Mouse (Mus musculus) left cerebral cortex, postnatal 25 days (tissue): ENCODE measurements around the gene Aoc3. TPM values are rescaled to one million over a fixed set of nuclear protein-coding genes. Genes with fewer than 3 reads are reported as not detected.
"Not testable (repeated sequence)": the region's sequence is repeated elsewhere in the genome, so short reads cannot be mapped to it uniquely, and the experiment has no call there.

ENCODE experiments used
- DNase-seq, 2 experiments: peaks; one replicate each; pipeline ENCODE4 v3.0.0; 2022; ENCODE audit warnings: low spot score in 2 of 2, mixed read lengths in 1 of 2
- intact Hi-C: fragments of 180-260 bp; cut with DNase I; formaldehyde crosslinking; loops from one replicate; pipeline ENCODE4 v1.15.1; 2025
- total RNA-seq, 2 experiments: library from RNA; stranded (reverse); gene quantifications; 2 replicates each; pipeline ENCODE4 v1.2.3; 2021

Gene Aoc3
- total RNA-seq, 2 experiments from 2014 or later = 0.69 to 0.73 TPM

- intact Hi-C loops = not testable (repeated sequence)
Observed at GRCm38 (mm10) chr11:101325201-101325600, 5.2 kb upstream of the Aoc3 start.

GRCm38 (mm10) chr11:101326147-101326546 is 4.3 kb upstream of the Aoc3 start:
- intact Hi-C loops = no loop called here
- no peak for DNase-seq

More at GRCm38 (mm10) chr11:101325201-101325600, 5.2 kb upstream of the Aoc3 start:
- DNase-seq = not testable (repeated sequence)

DNA sequence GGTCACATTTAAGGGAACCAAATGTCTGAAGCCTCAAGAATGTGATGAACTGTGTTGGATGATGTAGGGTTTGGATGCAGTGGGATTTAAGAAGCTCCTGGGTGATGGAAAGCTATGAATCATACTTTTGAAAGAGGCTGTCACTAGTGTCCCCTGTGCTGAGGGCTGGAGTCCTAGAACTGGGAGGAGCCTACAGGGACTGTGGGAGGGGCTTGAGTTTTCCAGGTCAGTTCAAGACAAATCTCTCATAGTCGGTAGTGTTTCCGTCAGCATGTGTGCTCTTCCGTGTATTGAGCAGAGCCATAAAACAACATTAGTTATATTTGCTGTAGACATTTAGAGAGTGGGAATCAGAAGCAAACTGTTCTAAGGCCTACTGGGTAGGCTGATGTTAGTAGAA is 3.1 kb upstream of the Aoc3 start:
- intact Hi-C loops = no loop called here
- no peak for DNase-seq

DNA sequence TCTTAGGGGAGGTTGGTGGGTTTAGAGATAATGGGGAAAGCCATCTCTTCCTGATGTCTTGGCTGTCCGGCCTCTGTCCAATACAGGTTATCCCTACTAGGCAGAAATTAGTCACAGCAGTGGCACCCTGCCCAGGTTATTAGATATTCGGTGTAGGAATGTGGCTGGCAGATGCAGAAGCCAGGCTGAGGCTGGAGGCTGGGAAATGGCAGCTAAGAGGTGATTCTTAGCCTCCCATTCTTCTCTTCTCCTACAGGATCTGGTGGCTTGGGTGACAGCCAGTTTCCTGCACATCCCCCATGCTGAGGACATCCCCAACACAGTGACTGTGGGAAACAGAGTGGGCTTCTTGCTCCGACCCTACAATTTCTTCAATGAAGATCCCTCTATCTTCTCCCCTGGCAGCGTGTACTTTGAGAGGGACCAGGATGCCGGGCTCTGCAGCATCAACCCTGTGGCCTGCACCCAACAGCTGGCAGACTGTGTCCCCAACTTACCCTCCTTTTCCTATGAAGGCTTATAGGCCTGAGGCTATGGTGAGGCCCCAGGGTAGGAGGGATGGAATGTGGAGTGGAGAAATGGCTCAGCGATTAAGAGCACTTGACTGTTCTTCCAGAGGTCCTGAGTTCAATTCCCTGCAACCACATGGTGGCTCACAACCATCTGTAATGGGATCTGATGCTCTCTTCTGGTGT is 1.3 kb upstream of the Aoc3 start:
- intact Hi-C loops = no loop called here

DNA sequence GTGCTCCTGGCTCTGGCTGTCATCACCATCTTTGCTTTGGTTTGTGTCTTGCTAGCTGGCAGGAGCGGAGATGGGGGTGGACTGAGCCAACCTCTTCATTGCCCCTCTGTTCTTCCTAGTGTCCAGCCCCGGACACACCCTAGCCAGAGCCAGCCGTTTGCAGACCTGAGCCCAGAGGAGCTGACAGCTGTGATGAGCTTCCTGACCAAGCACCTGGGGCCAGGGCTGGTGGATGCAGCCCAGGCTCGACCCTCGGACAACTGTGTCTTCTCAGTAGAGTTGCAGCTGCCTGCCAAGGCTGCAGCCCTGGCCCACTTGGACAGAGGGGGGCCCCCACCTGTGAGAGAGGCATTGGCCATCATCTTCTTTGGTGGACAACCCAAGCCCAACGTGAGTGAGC is 556 bp downstream of the Aoc3 start:
- intact Hi-C loops, DNase-seq: not testable (repeated sequence)

More for the DNA sequence above, 1.3 kb upstream of the Aoc3 start:
- peak; percentile 20 to 62 for DNase-seq

DNA sequence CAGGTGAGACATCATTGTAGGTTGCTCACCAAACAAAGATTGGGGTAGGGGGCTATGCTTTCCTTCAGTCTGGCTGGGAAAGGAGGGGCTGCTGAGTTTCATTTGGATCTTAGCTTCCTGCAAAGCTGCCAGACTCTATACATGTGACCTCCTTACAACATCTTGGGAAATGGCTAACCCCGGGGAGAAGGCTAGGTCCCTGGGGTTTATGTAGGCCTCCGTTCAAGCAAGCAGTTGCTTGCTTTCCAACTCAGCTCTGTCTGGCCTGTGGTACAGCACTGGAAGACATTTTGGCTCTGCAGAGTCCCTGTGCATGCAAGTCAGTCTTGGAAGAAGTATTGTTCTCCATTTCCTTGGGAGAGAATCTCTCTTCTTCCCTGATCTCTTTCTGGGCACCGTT is 2.1 kb downstream of the Aoc3 start:
- no peak for DNase-seq
- intact Hi-C loops = no loop called here

GRCm38 (mm10) chr11:101334023-101334422 is 3.6 kb downstream of the Aoc3 start:
- intact Hi-C loops = no loop called here
- no peak for DNase-seq

GRCm38 (mm10) chr11:101334516-101334915 is 4.1 kb downstream of the Aoc3 start:
- no peak for DNase-seq
- intact Hi-C loops = no loop called here

DNA sequence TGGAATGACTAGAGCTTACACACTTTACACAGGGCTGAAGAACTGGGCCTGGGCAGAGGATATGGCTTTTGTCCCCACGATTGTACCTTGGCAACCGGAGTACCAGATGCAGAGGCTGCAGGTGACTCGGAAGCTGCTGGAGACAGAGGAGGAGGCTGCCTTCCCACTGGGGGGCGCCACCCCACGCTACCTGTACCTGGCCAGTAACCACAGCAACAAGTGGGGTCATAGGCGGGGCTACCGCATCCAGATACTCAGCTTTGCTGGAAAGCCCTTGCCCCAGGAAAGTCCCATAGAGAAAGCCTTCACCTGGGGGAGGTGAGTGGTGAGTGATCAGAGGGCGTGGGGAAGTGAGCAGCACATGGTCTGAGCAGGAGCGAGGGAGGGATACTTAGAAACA is 5.3 kb downstream of the Aoc3 start:
- intact Hi-C loops = loop anchor here (5.0 kb wide), 1 partner anchor 57 kb away; no protein-coding TSS in a partner anchor
- DNase-seq = no peak

DNA sequence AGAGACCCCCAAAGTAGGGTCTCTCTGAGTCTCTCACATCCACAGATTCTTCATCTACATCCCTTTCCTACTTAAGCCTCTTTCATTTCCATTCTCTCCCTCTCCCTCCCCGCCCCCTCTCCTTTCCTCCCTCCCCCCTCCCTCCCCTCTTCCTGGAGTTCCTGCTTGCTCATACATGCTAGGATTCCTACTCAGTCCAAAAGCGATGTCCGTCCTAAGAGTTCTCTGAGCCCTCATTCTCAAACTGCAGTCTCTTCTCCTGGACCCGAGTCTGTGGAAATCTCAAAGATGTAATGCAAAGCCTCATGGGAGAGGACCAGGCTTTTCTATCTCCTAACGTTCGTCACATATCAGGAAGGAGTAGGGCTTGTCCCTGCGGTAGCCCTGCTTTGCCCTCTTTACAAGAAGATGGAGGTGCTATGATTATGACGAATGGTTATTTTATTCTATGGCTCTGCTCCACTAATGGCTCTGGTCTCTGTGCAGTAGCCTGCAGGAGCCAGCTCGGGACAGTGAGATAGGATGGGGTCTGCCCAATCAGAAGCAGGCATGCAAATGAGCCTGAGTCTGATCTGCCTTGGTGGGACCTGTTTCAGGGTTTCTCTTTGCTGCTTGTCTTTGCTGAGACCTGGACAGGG is 7.8 kb downstream of the Aoc3 start:
- DNase-seq = no peak
- intact Hi-C loops = loop anchor here (5.0 kb wide), 1 partner anchor 54 kb away; no protein-coding TSS in a partner anchor

DNA sequence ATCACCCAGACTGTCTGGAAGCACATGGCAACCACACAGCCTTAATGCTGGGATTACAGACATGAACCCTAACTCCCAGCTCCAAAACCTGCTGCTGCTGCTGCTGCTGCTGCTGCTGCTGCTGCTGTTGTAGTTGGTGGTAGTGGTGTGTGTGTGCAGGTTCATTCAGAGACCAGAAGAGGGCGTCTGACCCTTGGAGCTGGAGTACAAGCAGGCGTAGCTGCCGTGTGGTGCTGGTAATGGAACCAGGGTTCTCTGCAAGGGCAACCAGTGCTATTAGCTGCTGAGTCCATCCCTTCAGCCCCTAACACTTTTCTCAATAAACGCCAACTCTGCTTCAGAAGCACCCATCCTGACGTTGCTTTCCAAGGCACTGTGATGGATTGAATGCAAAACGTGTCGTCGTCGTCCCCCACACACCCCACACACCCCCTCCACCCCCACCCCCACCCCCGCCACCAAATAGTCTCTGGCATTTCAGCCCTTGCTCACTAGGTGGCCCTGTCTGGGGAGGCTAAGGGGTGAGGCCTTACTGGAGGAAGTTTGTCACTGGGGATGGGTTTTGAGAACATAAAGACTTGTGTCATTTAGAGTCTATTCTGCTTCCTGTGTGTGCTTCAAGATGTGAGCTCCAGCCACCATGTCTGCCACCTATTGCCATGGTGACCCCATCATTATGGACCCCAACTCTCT is 16.8 kb downstream of the Aoc3 start:
- intact Hi-C loops = no loop called here
- DNase-seq = no peak

DNA sequence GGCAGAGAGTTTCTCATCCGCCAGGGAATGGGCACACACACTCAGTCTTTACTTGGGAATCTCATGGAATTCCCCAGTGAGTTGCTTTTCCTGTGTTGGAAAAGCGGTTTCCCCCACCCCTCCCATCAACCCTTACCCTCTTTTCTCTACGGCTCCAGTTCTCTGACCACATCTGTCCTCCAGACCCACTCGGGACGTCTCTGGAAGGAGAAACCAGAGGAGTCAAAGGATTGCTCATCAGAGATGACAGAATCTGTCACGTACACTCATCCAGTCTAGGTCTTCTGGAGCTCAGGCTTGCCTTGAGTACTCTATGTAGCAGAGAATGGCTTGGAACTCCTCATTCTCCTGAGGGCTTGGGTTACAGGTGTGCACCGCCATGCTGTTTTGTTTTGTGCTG is 18.4 kb downstream of the Aoc3 start:
- intact Hi-C loops = no loop called here
- no peak for DNase-seq

DNA sequence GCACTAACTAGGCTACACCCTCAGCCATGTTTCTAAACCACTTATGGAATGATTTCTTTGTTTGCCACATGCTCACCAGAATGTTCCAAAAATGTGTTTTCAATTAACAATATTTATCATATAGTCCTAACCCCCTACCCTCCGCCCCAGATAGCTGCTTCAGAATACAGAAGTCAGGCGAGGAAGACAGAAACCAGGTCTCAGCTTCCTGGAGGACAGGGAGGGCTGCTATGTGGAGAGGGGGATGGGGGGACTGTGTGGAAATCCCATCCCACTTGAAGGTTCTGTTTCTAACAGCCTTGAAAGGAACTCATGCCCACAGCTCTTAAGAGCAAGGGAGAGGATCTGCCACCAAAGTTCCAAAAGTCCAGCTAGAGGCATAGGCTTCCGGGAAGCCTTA is 18.8 kb downstream of the Aoc3 start:
- no peak for DNase-seq
- intact Hi-C loops = no loop called here

- intact Hi-C loops = no loop called here
- DNase-seq = no peak
Observed at GRCm38 (mm10) chr11:101351100-101351720, 20.8 kb downstream of the Aoc3 start.

DNA sequence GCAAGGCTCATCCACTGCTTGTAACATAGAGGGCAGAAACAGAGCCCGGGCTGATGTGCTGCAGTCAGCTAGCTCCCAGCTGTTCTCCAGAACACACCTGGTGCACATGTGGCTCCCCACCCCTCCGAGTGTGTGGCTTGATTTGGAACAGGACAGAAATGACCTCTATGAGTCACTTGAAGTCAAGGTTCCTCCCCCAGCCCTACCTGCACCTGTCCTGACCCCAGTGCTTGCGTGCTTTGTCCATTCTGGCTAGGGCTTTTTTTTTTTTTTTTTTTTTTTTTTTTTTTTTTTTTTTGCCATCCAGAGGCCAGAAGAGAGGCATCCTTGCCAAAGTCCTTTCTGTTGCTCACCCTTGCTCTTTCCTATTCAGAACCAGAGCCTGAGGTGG is 21.3 kb downstream of the Aoc3 start:
- intact Hi-C loops = no loop called here
- DNase-seq = no peak

- DNase-seq = no peak
- intact Hi-C loops = no loop called here
Observed at GRCm38 (mm10) chr11:101353436-101353835, 23.0 kb downstream of the Aoc3 start.

- intact Hi-C loops = no loop called here
- no peak for DNase-seq
Observed at GRCm38 (mm10) chr11:101354438-101355010, 24.1 kb downstream of the Aoc3 start.

GRCm38 (mm10) chr11:101355916-101356315 is 25.5 kb downstream of the Aoc3 start:
- intact Hi-C loops = no loop called here
- DNase-seq = no peak

- intact Hi-C loops = no loop called here
- DNase-seq = no peak
Observed at GRCm38 (mm10) chr11:101357505-101358182, 27.2 kb downstream of the Aoc3 start.
